7 mouse cellular contexts compared by ENCODE assay signal in the genomic region with DNA sequence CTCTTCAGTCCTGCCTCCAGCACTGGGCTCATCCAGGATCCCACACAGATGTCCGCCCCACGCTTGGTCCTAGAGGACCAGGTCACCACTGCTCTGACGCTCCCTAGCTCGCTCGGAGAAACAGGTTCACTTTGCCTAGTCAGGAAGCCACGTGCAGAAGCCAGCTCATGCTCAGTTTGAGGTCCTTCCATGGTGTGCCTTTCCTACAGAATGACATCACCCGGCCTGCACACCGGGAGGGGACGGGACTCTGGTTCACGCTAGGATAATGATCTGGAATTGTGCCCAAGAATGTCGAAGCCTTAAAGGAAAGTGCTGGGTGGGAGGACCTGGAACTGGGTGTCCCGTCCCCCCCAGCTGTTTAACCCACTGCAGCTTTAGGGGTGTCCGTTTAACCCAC.
"Had no signal": no experiment of that assay in that cellular context is flagged by ENCODE, and none has a peak within 500 bp of the region (broad histone marks: within the 10 kb centered on the region; RNA-seq: fewer than 3 reads in every experiment).

No protein-coding gene starts in this region.

- ATAC-seq: midbrain, embryonic 15.5 days had no signal

- DNase-seq: kidney, adult 18-20 months; kidney, postnatal 14 days; lung, adult 2 months; right cerebral cortex, postnatal 14 days; thymus, adult 2 months; thymus, postnatal 36 days had no signal
